Mouse (Mus musculus): ENCODE results near the gene Wdfy4.
A peak's percentile ranks its signal among the peaks of the same experiment; 100 is the strongest.

Wdfy4 gene

DNA sequence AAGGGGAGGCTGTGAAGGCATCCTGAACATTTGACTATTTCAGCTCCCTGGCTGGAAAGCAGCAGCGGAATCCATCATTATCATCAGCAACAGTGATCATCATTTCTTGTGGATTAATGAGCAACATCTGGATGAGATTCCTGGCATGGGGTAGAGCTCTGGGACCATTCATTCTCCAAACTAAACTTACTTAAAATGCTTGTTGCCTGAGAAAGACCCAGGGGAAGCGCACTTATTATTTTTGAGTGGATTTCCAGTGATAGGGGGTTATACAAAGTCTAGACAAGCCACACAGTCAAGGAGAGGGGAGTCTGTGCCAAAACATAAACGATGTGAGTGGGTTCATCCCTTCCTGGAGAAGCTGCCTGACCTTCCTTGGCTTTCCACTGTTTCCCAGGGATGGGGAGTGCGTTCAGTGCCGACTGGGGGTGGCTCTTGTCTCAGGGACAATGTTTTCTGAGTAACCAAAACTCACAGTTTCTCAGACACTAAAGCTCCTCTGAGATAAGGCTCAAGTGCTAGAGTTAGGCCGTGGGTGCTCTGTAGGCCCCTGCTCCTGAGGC is 201.1 kb downstream of the Wdfy4 start:
- DNase-seq (ENCODE audit: low read depth) = no peak

DNA sequence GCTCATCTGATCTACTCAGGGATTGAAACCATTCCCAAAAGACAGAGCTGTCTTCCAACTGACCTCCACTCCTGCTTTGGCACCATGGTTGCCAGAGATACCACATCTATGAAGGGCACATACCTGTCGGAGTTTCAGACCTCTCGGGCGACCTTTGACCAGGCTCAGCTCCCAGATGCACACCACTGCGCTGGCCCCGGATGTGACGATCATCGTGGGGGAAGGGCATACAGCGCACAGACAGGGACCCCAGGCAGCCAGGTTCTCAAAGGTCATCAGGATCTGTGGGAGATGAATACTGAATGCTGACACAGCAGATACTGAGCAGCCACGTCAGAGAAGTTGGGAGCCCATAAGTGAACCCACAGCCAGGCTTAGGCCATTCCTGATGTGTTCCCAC is 214.6 kb downstream of the Wdfy4 start:
- no peak for DNase-seq (ENCODE audit: low read depth)

DNA sequence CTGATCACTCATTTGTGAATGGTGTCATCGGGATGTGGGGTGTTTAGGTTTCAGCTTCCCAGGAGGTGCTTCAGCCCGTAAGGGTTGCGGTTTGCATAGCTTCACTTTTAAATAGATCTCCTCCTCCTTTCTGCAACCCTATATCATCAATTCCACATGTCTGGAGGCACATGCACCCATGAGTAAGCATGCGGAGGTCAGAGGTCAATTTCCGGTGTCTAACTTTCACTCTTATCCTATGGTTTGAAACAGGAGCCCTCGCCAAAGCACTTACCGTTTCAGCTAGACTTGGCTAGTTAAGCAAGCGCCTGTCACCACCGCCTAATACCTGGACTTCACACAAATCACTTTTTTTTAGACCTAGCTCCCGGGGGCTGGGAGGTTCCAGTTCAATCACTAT is 220.6 kb downstream of the Wdfy4 start:
- DNase-seq (ENCODE audit: low read depth) = no peak

DNA sequence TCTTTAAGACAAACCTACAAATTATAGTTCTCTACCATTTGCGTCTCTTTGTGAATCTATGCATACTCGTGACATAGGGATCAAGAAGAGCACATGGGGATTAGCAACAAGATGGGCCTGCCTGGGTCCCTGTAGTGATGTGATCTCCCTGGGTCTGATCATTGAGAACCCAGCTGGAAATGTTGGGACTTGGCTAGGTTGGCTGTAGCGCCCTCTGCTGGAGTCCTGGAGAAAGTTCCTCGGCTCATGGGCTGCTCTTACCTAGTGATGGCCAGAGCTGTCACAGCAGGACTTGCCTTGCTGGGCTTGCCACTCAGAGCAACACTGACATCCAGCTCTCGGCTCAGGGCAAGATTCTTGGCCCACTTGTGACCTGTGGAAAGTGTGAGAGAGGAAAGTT is 224.8 kb downstream of the Wdfy4 start:
- peak; percentile 31 for DNase-seq (ENCODE audit: low read depth)

DNA sequence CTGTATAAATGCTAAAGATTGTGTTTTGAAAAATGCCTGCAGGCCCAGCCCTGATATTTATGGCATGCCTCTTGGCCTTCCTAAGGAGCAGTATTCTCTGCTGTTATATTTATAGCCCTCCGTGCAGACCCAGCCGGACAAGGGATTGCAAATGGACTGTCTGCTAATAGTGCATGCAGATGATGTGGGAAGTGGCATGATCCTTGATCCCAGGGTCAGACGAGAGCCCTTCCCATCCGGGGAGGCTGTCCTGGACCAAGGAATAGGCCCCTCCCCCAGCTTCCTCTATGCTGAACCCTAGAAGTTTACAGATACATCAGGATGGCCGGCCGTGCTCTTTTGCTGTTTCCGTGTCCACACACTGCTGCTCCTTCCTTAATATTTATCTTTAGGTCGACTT is 226.6 kb downstream of the Wdfy4 start:
- DNase-seq (ENCODE audit: low read depth) = no peak

DNA sequence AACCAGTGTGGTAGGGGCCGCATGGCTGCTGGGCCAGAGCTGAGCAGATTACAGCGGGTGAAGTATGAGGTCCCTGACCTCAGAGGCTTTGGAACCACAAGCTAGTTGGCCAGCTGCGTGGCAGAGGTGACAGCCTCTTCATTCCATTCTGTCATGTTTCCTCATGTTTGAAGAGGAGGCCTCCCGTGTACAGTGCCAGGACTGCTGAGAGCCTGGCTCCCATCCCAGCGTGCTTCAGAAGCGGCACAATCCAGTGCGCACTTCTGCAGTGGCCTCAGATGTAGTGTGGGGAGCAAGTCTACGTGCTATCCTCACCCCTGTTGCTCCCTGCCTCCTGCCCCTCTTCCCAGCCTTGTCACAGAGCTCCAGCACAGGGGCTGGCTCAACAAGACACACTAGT is 228.8 kb downstream of the Wdfy4 start:
- DNase-seq (ENCODE audit: low read depth) = no peak

DNA sequence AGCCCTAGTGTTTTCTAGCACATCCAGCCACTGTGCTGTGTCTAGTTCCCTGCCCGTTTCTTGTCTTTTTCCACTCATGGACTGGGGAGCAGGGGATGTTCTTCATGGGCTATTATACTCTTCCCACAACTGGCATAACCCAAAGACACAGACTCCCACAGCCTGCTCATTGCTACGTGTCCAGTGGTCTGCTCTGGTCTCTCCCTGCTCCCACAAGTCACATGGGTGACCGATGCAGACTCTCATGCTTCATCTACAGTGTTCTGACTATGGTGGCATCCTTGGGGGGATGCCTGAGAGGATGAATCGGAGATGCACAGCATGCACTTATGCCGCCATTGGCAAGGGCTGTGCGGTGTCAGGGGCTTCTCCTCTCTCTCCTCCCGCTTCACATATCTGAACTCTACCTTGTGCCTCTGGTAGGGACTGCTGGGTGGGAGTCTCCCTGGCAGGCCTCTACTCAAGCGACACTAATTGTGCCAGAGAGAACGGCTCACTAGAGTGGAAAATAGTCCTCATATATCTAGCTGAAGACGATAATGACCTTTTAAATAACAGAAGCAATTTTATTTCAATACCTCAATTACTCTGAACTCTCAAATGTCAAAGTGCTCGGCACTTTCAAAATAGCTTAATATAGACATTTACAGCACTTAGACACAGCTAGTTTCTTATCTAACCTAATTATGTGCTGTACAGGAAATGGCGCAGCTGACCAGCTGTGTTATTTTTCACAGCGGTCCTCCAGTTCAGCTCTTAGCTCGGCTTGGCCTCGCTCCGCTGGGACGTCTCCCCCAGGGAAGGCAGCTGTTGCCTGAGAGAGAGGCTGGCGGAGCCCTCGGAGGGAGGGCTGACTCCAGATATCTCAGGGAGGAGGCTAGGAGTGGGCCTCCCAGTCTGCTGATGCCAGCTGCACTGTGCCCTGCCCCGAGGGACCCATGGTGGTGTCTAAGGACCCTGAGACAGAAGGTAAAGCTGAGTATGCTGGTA is 234.7 kb downstream of the Wdfy4 start:
- no peak for DNase-seq (ENCODE audit: low read depth)

DNA sequence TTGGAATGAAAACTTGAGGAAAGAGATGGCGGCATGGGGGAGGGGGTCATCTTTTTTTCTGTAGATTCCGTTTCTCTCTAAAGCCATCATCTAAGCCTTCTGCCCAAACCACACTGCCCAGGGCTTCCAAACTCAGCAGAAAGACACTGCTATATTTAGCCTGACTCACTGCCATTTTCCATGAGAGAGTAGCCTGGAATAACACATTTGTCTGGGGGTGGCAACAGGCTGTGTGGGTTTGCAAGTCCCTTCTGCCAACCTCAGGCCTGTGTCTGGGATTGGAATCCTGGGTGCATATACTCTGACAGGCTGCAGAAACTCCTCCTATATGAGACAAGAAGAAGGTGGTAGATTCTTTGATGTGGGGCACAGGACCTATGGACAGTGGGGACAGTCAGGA is 237.8 kb downstream of the Wdfy4 start:
- DNase-seq (ENCODE audit: low read depth) = no peak

DNA sequence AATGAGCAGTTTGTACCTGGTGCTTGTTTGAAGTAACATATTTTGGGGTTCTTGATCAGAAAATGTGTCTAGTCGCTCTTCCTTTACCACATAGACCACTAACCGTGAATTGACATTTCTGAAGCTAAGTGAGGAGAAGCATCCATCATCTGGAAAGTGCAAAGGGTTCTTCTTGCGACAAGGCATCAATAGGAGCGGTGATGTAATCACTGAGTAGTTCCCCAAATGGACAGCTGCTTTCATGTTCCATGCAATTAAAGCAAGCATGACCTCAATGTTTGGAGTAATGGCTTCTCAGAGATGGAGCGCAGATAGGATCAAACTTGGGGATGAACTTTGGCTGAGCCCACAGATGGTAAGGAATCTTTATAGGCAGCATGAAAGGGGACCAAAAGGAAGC is 246.1 kb downstream of the Wdfy4 start:
- no peak for DNase-seq (ENCODE audit: low read depth)

DNA sequence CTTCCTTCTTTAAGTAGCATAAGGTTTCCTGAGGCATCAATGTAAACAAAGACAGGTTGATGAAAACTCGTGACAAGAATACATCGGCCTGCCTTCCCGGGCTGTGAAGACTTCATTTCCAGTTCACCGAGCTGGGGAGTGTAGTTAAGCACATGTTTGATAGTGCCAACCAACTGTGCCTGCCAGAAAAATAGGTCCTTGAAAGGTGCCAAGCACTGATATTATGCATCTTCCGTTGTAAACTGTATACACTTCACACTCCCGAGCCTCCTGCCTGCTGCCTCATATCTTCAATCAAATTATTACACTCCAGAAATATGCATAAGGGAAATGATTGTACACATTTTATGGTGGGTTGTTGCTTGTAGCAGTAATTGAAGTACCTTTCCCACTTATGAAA is 251.2 kb downstream of the Wdfy4 start:
- no peak for DNase-seq (ENCODE audit: low read depth)

DNA sequence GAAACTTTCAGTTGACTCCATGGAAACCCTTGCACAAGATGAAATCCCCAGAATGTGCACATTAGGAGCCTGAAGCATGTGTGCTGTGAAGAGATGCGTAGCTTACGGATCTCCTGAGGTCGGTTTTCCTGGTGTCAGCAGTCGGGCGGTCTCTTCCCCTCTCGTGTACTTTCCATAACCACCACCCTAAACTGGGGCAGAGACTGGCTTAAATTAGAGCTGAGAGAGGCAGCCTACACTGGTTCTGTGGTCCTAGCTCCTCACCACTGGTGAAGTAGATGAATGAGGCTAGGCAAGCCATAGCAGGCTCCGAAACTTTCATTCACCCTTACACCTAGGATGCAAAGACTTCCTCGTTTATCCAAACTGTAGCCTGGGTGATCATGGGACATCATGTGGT is 253.1 kb downstream of the Wdfy4 start:
- DNase-seq (ENCODE audit: low read depth) = no peak

DNA sequence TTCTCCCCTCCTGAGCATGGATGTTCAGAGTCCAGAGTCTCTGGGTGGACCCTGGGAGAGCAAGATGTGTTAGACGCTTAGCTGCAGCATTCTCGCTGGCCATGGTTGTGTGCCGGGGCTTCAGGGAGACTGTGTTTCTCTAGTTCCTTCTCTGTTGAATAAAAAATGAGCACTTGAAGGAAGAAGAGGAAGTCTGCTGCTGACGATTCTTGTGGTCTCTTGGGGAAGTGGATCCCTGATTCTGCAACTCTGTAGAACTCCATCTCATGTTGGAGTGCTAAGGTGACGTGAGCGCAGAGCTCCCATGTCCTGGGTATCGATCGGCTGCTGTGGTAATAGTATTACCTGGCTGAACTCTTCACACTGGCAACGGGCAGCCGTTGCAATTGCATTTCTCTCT is 253.6 kb downstream of the Wdfy4 start:
- DNase-seq (ENCODE audit: low read depth) = no peak

DNA sequence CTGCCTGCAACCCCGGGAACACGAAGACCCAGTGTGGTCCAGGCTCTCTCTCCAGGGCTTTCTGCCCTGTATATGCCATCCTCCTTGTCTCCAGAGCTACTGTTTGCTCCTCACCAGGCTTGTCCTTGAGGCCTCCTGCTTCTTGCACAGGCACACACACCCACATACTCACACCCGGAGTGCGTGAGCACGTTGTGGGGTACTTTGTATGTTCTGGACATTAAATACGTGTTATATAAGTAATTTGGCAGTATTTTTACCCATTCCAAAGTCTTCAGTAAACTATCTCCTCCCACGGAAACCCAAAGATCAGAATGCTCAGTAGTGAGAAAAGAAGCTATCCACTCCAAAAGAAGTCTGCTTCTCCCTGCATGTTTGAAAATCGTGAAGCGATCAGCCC is 261.4 kb downstream of the Wdfy4 start:
- DNase-seq (ENCODE audit: low read depth) = no peak

DNA sequence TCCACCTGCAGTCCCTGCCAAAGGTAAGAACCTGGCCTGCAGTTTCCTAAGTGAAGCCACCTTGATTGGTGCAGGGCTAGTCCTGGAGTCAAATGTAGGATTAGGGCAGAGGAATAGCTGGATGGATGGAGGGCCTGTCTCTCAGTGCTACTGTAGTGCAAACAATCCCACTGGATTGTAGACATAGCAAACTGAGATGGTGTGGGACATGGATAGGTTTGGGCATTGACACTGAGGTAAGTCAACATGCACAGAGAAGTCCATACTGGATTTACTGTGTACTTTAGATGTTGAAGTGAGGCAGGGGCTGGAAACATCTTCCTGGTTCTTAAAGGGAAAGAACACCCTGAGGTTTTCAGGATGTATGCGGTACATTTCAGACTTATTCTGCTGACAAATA is 267.4 kb downstream of the Wdfy4 start:
- DNase-seq (ENCODE audit: low read depth) = no peak

DNA sequence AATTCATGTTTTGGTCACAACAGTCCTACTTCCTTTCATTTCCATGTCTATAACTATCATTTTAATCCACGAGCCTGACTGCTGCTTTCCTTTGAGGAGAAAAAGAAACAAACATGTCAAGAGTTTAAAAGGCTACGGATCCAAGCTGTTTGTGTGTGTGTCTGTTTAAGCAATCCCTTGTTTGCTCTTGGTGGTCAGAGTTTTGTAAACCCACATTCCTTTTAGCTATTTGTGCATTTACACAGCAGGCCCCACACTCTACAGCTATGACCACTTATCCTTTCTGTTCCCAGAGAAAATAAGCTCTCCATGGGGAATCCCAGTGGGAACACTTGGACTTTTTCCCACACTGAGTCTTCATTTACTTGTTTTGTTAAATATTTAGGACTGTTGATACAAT is 269.9 kb downstream of the Wdfy4 start:
- DNase-seq (ENCODE audit: low read depth) = no peak

DNA sequence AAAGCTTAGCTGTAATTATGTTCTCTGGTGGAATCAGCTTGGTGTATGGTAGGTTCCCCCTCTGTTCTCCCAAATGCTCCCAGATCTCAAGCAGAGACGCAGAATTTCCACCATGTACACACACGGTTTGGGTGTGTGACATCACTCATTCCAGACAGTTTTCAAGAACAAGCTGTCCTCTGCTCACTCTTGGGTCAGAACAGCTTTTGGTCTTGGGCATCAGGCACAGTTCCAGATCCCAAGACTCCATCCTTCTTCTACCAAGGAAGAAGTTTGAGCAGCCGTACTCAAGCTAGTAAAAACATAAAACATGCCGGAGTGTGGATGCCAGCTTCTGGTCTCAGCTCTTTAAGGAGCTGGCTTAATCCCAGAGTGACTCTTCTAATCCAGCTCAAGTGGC is 274.1 kb downstream of the Wdfy4 start:
- DNase-seq (ENCODE audit: low read depth) = no peak

All from naive thymus-derived CD4-positive, alpha-beta T cell, adult 2 months (primary cell).